In the genomic region with DNA sequence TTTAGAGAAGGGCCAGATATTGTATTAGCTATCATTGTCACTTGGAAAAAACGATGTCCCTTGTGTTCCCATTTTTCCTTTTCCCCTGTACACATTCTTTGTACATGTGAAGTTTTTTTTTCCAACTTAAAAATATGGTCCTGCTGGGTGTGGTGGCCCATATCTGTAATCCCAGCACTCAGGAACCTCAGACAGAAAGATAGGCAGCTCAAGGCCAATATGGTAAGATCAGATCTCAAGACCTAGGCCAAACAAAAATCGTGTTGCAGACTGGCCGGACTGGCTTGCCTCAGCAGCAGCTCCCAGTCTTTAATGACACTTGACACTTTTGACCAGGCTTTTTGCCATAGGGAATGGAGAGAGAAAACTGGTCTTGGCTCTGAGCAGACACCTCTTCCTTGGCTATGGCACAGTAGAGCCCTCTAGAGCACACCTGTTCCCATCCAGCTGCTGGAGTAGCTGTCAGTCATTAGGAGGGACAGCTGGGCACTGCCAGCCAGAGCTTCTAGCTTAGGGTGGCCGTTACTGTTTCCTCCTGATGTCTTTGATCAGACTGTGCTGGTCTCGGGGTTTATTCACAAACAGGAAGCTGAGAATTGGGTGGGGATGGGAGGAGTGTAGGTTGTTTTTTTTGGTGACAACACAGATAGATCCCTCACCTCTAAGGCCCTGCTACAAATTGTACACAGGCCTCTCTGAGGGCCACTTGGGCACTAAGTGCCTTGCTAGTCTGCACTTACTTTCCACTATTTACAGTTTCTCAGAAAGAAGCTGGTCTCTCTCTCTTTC, we compare ENCODE assay signal across 8 mouse cellular contexts. TPM values are rescaled to one million over a fixed set of nuclear protein-coding genes. Genes with fewer than 3 reads are reported as not detected.
DNase-seq lines count a peak whose midpoint lies in the region; ATAC-seq lines count a peak whose summit lies in the region.

No protein-coding gene starts in this region.

- WGBS in forebrain, embryonic 14.5 days = 36% methylated on average over 5 of the region's 5 CpGs
- 41% methylated on average over 5 of the region's 5 CpGs for WGBS in lung, embryonic 15.5 days
- WGBS in stomach, embryonic 15.5 days = 42% methylated on average over 5 of the region's 5 CpGs

- peak overlapping the region; percentile 11; the same call in 1 of the 2 replicates for H3K4me2 ChIP-seq in forebrain, embryonic 14.5 days (ENCODE audit: low read length)
- no peak overlapping the region for H3K4me2 ChIP-seq in lung, embryonic 15.5 days
- H3K4me2 ChIP-seq in stomach, embryonic 15.5 days = 0 out of 2 replicates have a peak overlapping the region, but pooled peaks have one; percentile 0

- no peak overlapping the region for H3K4me3 ChIP-seq in forebrain, embryonic 14.5 days (ENCODE audit: low read depth, low read length)
- H3K4me3 ChIP-seq in lung, embryonic 15.5 days = no peak overlapping the region
- 0 out of 2 replicates have a peak overlapping the region, but pooled peaks have one; percentile 2 for H3K4me3 ChIP-seq in stomach, embryonic 15.5 days (replicated peaks)

- peak; percentile 55 to 67 for DNase-seq in spleen, postnatal 36 days (ENCODE audit: low spot score in 2 of 2)
- no peak for DNase-seq in spleen, postnatal 14 days (ENCODE audit: low spot score in 2 of 2)
- DNase-seq in forebrain, embryonic 14.5 days (ENCODE audit: low spot score) = no peak
- no peak for DNase-seq in layer of hippocampus, adult 9-11 months
- DNase-seq in left cerebral cortex, adult 18-20 months (ENCODE audit: low spot score in 2 of 2) = no peak
- no peak for DNase-seq in right cerebral cortex, postnatal 25 days

- peaks cover 29% of the 10 kb centered on the region for H3K36me3 ChIP-seq in forebrain, embryonic 14.5 days (ENCODE audit: control insufficient read depth, insufficient read depth, low read length)
- peaks cover 32% of the 10 kb centered on the region for H3K36me3 ChIP-seq in lung, embryonic 15.5 days
- peaks cover 29% of the 10 kb centered on the region for H3K36me3 ChIP-seq in stomach, embryonic 15.5 days

- peak overlapping the region; percentile 1; the same call in 1 of the 2 replicates for H3K9ac ChIP-seq in forebrain, embryonic 14.5 days (ENCODE audit: low read length)
- no peak overlapping the region for H3K9ac ChIP-seq in lung, embryonic 15.5 days
- H3K9ac ChIP-seq in stomach, embryonic 15.5 days = no peak overlapping the region

- no peak for ATAC-seq in forebrain, embryonic 14.5 days
- no peak for ATAC-seq in lung, embryonic 15.5 days (ENCODE audit: borderline replicate concordance, extremely low read depth, low FRiP score, low TSS enrichment)
- ATAC-seq in stomach, embryonic 15.5 days (ENCODE audit: insufficient read depth, low FRiP score, low read depth) = no peak

- no peaks in the 10 kb centered on the region for H3K9me3 ChIP-seq in forebrain, embryonic 14.5 days (replicated peaks; ENCODE audit: control insufficient read depth, low read length)
- no peaks in the 10 kb centered on the region for H3K9me3 ChIP-seq in lung, embryonic 15.5 days
- no peaks in the 10 kb centered on the region for H3K9me3 ChIP-seq in stomach, embryonic 15.5 days

- peak overlapping the region; percentile 65 for H3K27ac ChIP-seq in forebrain, embryonic 14.5 days (ENCODE audit: low read depth, low read length)
- H3K27ac ChIP-seq in lung, embryonic 15.5 days = peak overlapping the region; percentile 17; the same call in 1 of the 2 replicates
- peak overlapping the region; percentile 64; the same call in 1 of the 2 replicates for H3K27ac ChIP-seq in stomach, embryonic 15.5 days

- peaks cover 26% of the 10 kb centered on the region for H3K4me1 ChIP-seq in forebrain, embryonic 14.5 days (ENCODE audit: control insufficient read depth, insufficient read depth, low read length)
- peaks cover 40% of the 10 kb centered on the region for H3K4me1 ChIP-seq in lung, embryonic 15.5 days
- peaks cover 36% of the 10 kb centered on the region for H3K4me1 ChIP-seq in stomach, embryonic 15.5 days

- H3K27me3 ChIP-seq in forebrain, embryonic 14.5 days (replicated peaks; ENCODE audit: control insufficient read depth, insufficient read depth, low read length) = no peaks in the 10 kb centered on the region
- no peaks in the 10 kb centered on the region for H3K27me3 ChIP-seq in lung, embryonic 15.5 days
- no peaks in the 10 kb centered on the region for H3K27me3 ChIP-seq in stomach, embryonic 15.5 days (replicated peaks)

RNA-seq across cellular contexts. Expression of gene Spef1, which starts 2.6 kb away (rescaled TPM):
- 10.1 and 11.8 TPM in 2 replicates for polyA plus RNA-seq in forebrain, embryonic 14.5 days (2014; fragmentation: Nextera tagmentation; extraction: Ambion mirVana)
- polyA plus RNA-seq in lung, embryonic 15.5 days (2015; fragmentation: Nextera tagmentation; extraction: Ambion mirVana) = 5.0 and 5.8 TPM in 2 replicates
- polyA plus RNA-seq in stomach, embryonic 15.5 days (2015; fragmentation: Nextera tagmentation; extraction: Ambion mirVana) = 5.7 TPM in 2 replicates
- total RNA-seq in left cerebral cortex, adult 18-20 months (2021) = 1 to 10 TPM; 7.6 to 9.2 TPM

RNA-seq across cellular contexts. Expression of gene Cdc25b, which starts 3.0 kb away (rescaled TPM):
- 30.0 and 32.0 TPM in 2 replicates for polyA plus RNA-seq in forebrain, embryonic 14.5 days (2014; fragmentation: Nextera tagmentation; extraction: Ambion mirVana)
- 56.1 and 58.4 TPM in 2 replicates for polyA plus RNA-seq in lung, embryonic 15.5 days (2015; fragmentation: Nextera tagmentation; extraction: Ambion mirVana)
- 57.6 and 62.6 TPM in 2 replicates for polyA plus RNA-seq in stomach, embryonic 15.5 days (2015; fragmentation: Nextera tagmentation; extraction: Ambion mirVana)
- 10 to 100 TPM; 15.2 to 21.6 TPM for total RNA-seq in left cerebral cortex, adult 18-20 months (2021)

RNA-seq across cellular contexts. Expression of gene Cenpb, which starts 9.8 kb away (rescaled TPM):
- 9.3 and 9.7 TPM in 2 replicates for polyA plus RNA-seq in forebrain, embryonic 14.5 days (2014; fragmentation: Nextera tagmentation; extraction: Ambion mirVana)
- polyA plus RNA-seq in lung, embryonic 15.5 days (2015; fragmentation: Nextera tagmentation; extraction: Ambion mirVana) = 12.6 and 14.1 TPM in 2 replicates
- polyA plus RNA-seq in stomach, embryonic 15.5 days (2015; fragmentation: Nextera tagmentation; extraction: Ambion mirVana) = 15.4 and 16.4 TPM in 2 replicates
- total RNA-seq in left cerebral cortex, adult 18-20 months (2021) = 10 to 100 TPM; 64.2 to 64.3 TPM

RNA-seq across cellular contexts. Expression of gene Ap5s1, which starts 17.2 kb away (rescaled TPM):
- polyA plus RNA-seq in forebrain, embryonic 14.5 days (2014; fragmentation: Nextera tagmentation; extraction: Ambion mirVana) = 29.9 and 30.3 TPM in 2 replicates
- 22.6 and 27.0 TPM in 2 replicates for polyA plus RNA-seq in lung, embryonic 15.5 days (2015; fragmentation: Nextera tagmentation; extraction: Ambion mirVana)
- polyA plus RNA-seq in stomach, embryonic 15.5 days (2015; fragmentation: Nextera tagmentation; extraction: Ambion mirVana) = 23.2 and 23.7 TPM in 2 replicates
- 10 to 100 TPM; 23.1 to 25.1 TPM for total RNA-seq in left cerebral cortex, adult 18-20 months (2021)

RNA-seq across cellular contexts. Expression of gene 1700037H04Rik, which starts 29.8 kb away (rescaled TPM):
- 110 and 112 TPM in 2 replicates for polyA plus RNA-seq in forebrain, embryonic 14.5 days (2014; fragmentation: Nextera tagmentation; extraction: Ambion mirVana)
- polyA plus RNA-seq in lung, embryonic 15.5 days (2015; fragmentation: Nextera tagmentation; extraction: Ambion mirVana) = 60.4 and 61.5 TPM in 2 replicates
- 74.2 and 75.0 TPM in 2 replicates for polyA plus RNA-seq in stomach, embryonic 15.5 days (2015; fragmentation: Nextera tagmentation; extraction: Ambion mirVana)
- total RNA-seq in left cerebral cortex, adult 18-20 months (2021) = 10 to 100 TPM; 69.3 to 85.6 TPM

Comparison
In these comparisons a context has a peak if more than half of its experiments do, and no peak if none do; other contexts are left out.
1. DNase-seq: peak in spleen, postnatal 36 days (2 of 2); none in spleen, postnatal 14 days (0 of 2), forebrain, embryonic 14.5 days (single experiment), layer of hippocampus, adult 9-11 months (single experiment), left cerebral cortex, adult 18-20 months (0 of 2) and right cerebral cortex, postnatal 25 days (single experiment).
2. Peak in every context shown above with its lines, with median percentiles within 50 percentile points of each other: H3K27ac ChIP-seq.